Mouse (Mus musculus) cerebellum, postnatal 4 days (tissue): Measurements from ENCODE around the gene Prom2.

Experiments used
- DNase-seq, 2 experiments: peaks; one replicate each; pipeline ENCODE4 v3.0.0; 2022; ENCODE audit warnings: low spot score in 2 of 2, mixed read lengths in 1 of 2

Gene Prom2

DNA sequence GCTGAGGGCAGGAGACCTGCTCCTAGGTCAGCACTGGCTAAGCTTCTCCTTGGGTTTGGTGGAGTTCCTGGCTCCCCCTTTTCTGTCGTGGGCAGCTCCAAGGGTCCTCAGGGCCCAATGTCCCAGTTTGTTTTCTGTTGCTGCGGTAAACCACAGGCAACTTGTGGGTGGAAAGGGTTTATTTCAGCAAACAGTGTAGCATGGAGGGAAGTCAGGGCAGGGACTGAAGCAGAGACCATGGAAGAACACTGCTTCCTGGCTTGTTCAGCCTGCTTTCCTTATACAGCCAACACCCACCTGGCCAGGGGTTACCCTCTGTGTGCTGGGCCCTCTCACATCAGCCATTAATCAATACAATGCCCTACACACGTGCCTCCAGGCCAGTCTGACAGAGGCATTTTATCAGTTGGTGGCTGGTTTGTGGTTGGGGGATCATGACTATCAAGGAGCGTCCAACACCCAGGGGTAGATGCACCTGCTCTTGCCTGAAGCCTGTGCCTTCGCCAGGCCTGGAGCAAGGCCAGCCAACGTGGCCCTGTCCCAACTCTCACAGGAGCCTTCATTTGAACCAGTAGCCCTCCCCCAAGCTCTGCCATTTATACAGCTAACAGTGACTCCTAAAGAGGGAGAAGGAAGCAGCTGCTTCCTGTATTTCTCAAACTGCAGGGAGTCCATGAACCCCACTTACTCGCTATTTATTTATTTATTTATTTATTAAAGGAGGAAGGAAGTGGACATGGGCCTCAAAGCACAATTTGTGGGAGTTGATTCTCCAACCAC lies 17.1 kb downstream of the Prom2 start:
- DNase-seq = peak in 1 of 2 experiments; percentile 71

DNA sequence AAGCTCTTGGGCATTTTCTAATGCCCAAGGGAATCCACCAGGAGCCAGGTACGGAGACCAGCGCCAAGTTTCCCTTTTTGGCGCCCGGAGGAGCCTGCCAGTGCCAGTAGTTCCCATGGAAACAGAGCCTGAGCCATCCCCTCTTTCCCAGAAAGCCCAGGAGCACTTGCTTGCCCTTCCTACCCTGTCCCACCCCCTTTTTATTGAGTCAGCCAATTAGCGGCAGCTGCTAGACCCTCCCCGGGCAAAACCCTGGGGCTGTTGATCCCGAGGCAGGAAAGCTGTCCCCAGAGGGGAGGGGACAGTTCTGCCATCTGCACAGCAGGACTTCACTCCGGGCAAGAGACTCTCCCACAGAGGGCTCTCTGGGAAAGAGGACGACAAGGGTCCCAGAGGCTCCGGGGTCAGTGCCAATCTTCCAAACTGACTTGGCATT lies 19.2 kb downstream of the Prom2 start, which contains the start of gene Kcnip3:
Kcnip3 (minus strand) TSS at position 89 of the 436 bp plus-strand sequence.
- DNase-seq = peak; percentile 30 to 80

DNA sequence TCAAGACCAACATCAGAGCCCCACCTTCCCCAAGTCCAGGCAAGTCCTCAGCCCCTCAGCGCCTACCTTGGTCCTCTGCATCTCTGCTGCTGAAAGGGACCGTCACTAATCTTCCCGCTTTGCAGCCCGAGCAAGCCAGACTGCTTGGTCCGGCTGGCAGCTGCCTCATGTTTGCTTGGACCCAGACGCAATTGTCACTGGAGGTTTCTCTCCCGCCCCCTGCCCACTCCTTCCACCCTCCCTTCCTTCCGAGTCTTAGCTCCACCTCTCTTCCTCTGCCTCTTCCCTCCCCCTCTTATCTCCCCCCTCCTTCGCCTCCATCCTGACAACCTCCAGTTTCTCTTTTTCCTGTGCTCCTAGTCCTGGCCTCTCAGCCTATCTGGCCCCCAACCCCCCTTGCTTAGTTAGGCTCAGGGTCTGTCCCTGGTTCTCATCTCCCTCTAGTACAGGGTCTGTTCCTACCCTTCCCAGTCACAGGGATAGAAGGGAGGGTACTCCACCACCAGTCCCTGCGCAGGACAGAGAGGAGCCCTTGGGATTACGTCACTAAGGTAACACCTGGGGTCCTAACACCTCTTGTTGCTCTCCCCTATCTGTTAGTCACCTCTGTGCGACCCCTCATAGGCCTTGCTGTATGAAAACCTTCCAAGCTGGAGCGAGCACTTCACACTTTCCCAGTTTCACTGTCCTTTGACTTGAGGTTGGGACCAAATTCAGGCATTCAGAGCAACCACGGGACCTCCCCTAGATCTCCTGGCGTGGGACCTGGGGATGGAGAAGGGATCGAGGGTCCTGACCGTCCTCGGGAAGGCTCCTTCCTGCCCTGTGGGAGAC lies 19.9 kb downstream of the Prom2 start:
- DNase-seq = peak; percentile 43 to 70

DNA sequence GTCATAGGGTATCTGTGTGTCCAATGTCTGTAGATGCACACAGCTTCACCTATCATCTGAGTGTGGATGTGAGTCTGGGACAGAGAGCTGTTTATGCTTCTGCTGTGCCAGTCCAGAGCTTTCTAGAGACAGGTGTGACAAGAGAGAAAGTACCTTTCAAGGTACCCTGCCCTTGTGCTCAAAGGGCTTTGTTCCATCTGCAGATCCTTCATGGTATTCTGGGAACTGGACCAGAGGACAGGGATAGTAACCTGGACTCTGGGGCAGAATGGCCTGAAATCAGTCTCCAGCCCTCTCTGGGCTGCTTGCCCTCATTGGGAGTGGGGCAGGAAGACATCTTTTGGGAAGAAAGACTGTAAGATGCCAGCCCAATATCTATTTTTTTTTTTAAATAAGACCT lies 21.1 kb downstream of the Prom2 start:
- no peak for DNase-seq

DNA sequence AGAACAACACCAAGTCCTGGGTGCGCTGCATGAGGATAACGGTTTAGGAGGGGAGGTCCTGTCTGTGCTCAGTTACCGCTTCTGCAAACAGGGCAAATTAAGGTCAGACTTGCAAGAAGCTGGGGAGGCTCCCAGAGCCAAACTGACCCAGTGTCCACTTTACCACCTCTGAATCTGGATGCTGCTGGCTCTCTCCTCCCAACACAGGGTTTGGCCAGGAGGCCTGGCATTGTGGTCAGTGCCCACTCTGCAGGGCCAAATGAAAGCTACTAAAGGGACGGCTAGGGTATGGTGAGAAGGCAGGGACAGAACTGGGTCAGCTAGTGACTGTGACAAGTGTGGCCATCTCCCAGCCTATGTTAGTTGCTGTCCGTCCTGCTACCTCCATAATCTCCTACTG lies 22.0 kb downstream of the Prom2 start:
- no peak for DNase-seq

DNA sequence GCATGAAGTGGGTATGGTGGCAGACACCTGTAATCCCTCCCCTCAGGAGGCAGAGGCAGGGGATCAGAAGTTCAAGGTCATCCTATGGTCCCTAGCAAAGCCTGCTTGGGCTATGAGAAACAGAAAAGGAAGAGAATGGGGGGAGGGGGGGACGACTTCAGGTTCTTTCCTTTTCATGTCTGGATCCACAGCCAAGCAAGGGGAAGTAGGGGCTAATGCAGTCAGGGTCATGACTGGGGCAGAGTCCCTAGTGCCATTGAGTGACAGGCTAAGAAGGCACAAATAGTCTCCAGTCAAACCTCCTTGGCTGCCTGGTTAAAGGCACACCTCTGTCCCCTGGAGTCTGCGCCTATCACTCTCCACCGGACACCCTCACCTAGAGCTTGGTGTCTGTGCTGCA lies 22.4 kb downstream of the Prom2 start:
- DNase-seq = no peak

DNA sequence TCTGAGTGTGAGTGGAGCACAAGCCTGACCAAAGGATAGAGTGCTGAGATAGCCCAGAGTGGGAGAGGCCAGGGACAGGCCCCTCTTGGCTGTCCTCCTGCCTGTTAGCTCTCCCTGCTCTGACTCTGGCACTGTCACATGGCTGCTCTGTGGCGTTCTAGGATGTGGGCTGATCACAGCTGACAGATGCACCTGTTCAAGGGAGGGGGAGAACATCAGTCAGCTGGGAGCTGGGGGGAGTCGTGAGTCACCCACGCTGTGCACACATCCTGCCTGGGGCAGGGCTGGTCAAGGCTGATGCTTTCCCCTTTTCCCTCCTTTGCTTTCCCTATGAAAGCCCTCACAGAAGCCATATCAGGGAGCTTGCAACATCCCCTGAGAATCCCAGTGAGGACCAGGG lies 23.0 kb downstream of the Prom2 start:
- no peak for DNase-seq

DNA sequence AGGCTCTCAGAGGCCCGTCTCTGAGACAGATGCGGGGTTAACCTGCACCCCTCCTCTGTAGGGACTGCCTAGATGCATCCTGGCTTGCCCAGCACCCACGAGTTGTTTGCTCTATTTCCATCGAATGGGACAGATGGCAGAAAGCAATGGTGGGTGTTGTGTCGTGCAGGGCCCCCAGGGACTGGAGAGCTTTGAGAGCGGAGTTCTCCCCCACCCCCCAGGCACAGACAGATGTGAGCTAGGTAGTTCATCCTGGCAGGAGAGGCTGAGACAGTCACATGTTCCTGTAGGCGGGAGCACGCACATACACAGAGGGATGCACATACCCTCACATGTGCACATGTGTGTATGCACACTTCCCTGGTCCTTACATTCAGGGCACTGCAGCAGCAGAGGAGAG lies 24.2 kb downstream of the Prom2 start:
- DNase-seq = no peak

DNA sequence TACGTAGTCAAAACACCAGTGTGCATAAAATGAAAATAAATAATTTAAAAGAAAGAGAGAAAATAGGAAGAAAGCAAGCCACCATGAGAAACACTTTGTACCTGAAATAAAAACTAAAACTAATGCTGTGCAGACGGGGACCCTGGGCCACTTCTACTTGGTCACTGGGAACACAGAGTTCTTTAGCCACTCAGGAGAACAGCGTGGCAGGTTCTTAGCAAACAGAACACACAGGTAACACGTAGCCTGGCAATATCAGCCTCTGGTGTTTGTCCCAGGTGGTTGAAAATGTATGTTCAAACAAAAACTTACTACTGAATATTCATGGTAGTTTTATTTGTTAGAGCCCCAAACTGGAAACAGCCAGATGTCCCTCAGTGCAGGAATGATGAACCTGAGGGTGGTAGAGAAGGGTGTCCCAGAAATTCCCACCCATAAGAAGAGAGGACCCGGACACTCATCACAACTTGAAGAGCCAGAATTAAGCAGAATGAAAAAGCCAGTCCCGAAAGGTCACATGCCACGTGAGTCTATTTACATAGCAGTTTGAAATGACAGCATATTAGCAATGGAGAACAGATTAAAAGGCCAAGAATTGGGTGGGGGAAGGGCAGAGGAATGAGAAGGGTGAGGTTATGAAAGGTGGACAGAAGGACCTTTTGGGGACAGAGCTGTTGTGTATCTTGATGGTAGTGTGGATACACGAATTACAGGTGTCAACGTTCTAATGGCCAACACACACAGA lies 26.7 kb downstream of the Prom2 start:
- no peak for DNase-seq

DNA sequence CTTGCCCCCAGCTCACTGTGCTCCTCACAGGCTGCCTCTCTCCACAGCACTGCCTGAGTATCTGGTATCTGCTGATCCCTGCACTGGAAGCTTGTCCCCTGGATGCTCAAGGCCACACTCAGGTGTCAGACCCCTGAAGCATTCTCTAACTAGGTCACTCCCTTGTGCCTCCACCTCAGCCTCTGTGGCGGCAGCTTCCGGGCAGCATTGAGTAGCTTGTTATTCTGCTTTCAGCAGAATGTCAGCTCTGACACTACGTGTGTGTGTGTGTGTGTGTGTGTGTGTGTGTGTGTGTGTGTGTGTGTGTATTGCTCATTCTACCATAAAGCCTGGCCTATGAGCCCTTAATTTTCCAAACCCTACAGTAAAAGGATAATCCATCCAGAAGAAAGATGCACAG lies 28.0 kb downstream of the Prom2 start:
- no peak for DNase-seq

DNA sequence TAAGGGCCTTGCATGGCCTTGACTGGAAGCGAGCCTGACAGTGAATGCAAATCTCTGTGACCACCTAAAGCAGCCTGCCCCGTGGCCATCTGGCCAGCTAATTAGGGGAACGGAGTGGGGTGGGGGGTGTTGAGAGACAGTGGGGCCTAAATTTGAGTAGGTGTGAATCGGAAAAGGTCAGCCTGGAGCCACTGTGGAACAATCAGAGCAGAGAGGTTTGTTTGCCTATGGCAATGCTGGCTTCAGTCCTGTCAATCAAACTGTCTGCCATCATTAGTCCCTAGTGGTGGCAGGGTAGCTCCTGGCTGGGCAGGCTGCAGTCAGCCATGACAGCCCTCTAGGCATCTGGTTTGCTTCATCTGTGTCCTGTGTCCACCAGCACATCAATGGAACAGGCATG lies 29.8 kb downstream of the Prom2 start:
- DNase-seq = no peak

DNA sequence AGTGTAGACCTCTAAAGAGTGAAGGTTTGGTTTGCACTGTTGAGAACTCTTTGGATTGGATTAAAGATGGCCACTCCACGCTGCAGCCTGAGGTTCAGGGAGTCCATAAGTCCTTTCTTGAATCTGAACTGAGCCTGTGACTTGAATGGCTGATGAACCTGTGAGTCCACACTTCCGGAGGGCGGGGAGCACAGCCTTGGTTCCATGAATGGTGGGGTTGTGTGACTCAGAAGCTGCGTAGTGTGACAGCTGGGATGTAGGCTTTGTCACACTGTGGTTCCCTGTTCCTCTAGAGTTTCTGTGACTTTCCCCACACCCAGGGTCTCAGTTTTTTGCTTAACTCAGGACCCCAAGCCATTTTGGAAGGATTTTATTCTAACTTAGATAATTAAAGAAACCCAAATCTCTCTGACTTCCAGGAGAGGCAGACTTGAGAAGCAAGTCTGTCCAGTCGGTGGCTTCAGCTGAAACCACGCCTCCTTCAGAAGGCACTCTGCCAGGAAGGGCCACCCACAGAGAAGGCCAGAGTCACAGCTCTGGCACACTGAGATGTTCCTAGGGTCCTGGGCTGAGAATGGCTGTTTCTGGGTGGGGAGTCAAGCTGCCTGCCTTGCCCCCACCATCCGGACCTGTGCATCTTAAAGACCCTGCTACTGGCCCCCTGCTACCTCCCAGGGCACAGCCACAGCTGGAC lies 33.2 kb downstream of the Prom2 start:
- DNase-seq = peak in 1 of 2 experiments; percentile 67

DNA sequence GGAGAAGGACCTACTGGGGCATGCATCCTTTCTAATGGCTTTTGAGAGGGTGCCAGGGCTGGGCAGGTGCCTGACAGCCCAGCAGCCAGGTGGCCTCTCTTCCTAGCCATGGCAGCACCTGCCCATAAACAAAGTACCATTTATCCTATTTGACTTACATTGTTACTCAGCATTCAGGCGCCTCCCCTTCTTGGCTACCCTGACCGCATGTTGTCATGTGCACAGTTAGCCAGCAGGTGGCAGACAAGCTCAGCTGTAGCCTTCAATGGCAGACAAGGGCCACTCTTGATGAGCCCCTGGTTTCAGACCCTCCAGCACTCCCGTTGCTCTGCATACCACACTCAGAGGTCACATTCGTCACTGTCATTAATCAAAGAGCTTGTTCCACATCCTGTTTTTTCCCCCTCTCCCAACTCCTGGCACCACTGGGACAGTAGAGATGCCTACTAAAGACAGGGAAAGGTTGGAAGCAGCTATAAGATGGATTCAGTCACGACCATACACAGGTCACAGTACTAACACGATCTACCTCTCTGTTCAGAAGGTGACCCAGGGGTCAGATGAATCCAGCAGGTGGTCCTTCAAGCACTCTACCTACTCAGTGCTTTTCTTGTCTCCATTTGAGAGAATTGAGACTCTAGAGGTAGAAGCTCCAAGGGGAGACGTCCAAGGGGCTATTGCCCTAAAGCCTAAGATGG lies 34.0 kb downstream of the Prom2 start:
- DNase-seq = peak; percentile 79 to 91

DNA sequence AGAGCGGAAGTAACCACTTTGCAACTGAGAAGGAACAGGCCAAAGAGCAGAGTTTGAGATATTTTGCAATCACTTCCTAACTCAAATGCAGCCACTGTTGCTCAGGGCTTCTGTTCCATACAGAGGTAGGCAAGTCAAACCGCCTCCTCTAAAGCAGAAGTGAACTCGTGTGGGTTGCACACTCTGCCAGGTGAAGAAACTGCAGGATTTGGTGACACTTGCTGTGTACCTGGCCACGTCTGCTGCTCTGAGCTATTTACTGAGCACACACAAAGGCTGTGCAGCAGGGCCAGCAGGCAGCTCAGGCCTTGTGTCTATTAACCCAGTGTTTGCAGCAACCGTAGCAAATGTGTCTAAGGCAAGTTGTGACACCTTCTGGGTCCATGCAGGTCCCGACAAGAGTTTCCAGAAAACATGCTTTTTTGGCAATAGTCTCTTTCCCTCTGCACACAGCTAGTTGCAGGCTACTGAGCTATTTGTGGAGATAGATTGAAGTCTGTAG lies 35.1 kb downstream of the Prom2 start:
- DNase-seq = no peak

DNA sequence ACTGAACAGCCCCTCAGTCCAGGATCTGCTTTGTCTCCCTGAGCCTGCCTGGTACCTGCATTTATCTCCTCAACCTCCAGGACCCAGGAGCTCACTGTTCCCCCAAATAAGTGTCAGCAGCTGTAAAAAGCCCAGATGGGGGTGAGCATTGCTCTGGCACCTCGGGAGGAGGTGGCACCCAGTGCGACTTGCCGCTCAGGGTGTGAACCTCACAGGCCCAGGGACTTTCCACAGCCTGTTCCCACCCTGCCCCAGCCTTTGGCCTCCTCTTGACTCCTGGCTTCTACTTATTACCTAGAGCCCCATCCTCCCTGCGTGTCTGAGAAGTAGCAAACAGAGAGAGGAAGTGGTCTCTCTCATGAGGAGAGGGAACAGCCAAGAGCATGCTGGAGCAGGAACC lies 36.1 kb downstream of the Prom2 start:
- no peak for DNase-seq

DNA sequence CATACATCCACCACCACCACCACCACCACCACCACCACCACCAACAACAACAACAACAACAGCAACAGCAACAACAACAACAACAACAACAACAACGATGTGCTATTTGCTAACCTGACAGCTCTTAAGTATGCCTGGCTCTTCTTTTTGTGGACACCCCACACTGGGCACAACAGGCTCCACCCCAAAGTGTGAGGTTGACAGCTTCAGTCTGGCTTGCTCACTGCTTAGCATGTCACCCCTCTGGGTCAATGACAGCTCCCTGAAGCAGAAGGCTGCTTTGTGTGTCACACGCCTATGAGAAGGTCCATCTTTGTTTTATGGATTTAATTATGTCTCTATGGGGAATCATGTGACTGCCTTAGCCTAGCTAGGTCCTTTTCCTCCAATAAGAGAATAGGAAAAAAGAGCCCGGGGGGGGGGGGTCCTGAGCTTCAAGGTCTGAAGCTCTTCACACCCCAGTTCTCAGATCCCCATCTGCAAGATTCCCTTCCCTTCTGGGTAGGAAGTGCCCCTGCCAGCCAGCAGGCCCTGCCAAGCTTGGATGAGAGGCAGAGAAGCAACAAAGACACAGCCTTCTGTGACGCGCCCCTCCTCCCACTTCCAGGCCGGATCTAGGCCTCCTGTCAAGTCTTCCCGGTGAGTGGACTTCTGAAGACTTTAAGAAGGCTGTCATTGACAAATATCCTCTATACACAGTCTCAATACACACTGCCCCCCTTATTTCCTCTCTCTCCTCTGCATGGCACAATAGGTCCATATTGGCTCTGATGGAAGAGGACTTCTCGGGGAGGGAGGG lies 37.3 kb downstream of the Prom2 start:
- DNase-seq = no peak

DNA sequence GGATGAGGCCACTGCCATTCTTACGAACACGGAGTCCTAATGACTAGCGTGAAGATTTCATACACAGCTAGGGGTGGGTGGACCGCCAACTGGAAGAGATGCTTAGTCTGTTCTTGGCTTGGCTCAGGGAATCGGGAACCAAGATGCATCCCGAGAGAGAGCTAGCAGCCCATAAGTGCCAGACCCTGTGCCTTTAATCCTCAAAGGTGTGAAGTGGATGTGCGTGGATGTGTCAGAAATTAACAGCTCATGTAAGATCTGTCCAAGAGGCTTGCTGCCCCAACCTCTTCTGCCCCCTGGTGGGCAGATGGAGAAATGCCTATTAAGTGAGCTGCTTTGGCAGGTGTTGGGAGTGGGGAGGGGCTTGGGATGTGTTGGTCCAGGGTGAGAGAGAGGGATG lies 40.2 kb downstream of the Prom2 start:
- DNase-seq = peak in 1 of 2 experiments; percentile 64

DNA sequence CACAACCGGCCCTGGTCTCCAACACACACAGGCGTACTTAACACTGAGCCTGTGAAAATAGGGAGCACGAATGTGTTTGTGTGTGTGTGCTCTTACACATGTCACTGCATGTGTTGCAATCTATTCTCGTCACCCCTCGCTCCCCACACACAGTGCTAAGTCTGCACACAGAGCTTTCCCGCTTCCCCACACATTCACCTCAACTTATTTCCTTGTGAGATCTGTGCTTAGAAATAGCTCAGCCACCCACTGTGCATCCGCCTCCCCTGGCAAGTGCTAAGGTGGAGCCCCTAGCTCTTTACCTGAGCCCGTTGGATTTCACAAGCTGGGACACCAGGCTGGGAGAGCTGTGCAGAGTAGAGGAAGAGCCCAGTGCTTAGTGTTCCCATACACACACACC lies 42.5 kb downstream of the Prom2 start:
- DNase-seq = no peak

DNA sequence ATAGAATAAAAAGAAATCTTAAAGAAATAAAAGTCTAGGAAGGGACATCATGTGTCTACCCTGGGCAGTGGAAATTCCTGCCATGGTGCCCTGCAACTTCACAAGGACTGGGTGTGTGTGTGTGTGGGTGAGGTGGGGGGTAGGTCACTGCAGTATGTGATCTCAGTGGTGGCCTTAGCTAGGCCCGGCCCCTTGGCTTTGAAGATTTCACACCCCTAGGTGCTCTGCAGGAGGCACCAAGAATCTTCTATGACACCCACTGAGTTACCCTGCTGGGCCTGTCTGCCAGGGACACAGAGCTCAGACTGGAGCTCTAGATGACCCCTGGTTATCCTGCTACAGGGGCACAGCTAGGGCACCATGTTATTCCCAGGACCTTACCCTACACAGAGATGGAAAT lies 44.9 kb downstream of the Prom2 start:
- DNase-seq = no peak
